Mouse (Mus musculus) spleen, postnatal 10 days (tissue): ENCODE data around the gene Igdcc3.

Source experiments
- DNase-seq, 2 experiments: peaks; one replicate each; pipeline ENCODE4 v3.0.0; 2021 to 2022; ENCODE audit warnings: low spot score in 2 of 2

Igdcc3 gene

DNA sequence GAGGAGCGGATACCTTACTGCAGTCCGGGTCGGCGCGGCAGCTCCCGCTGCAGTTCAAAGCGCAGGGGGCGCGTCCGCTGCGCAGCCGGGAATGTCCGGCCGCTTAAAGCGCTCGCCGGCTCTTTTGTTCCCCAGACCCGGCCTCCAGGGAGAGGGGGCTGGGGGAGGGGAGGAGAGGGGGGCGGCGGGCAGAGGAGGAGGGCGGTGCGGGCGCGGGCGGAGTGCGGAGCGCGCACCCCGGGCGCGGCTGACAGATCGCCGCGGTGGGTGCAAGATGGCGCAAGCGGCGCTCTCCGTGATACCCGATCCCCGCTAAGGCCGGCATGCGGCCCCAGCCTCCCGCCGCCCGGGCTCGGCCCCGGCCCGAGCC, at the start of gene Igdcc3:
Gene Igdcc3, plus strand, starts transcription at position 254 of the 370 bp plus-strand sequence.
- no peak for DNase-seq

GRCm38 (mm10) chr9:65094237-65094636, 46.8 kb upstream of the Igdcc3 start:
- DNase-seq: no peak

GRCm38 (mm10) chr9:65100991-65101685, 39.9 kb upstream of the Igdcc3 start, which contains the start of gene Igdcc4:
Gene Igdcc4 (plus strand): TSS chr9:65101486.
- no peak for DNase-seq

DNA sequence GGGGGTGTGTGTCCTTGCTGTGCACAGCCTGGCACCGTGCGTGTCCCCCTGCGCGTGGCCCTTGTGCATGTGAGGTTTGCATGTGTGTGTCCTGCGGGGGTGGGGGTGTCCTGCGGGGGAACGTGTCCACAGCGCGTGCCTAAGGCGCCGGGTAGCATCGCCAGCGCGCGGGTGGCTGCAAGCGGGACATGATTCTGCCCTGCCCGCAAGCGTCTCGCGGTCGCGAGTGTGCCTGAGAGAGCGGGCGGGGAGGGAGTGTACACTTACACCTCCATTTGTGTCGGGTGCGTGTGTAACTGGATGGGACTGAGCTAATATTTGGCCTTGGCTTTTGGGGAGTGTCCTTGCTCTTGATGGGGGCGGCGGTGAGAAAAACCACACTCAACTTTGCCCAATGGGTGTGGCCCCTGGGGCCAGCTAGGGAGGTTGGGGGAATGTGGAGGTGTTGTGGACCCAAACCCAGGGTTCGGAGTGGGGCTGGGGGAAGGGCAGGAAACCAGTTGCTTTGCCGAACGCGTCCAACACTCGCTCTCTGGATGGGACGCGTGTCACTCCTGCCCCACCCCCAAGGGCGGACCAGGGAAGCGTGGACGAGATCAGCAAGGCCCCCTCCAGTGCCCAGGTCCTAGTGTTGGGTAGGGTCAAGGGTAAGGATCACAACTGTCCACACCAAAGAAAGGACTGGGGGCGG, 39.2 kb upstream of the Igdcc3 start:
- peak in 1 of 2 experiments; percentile 22 for DNase-seq

DNA sequence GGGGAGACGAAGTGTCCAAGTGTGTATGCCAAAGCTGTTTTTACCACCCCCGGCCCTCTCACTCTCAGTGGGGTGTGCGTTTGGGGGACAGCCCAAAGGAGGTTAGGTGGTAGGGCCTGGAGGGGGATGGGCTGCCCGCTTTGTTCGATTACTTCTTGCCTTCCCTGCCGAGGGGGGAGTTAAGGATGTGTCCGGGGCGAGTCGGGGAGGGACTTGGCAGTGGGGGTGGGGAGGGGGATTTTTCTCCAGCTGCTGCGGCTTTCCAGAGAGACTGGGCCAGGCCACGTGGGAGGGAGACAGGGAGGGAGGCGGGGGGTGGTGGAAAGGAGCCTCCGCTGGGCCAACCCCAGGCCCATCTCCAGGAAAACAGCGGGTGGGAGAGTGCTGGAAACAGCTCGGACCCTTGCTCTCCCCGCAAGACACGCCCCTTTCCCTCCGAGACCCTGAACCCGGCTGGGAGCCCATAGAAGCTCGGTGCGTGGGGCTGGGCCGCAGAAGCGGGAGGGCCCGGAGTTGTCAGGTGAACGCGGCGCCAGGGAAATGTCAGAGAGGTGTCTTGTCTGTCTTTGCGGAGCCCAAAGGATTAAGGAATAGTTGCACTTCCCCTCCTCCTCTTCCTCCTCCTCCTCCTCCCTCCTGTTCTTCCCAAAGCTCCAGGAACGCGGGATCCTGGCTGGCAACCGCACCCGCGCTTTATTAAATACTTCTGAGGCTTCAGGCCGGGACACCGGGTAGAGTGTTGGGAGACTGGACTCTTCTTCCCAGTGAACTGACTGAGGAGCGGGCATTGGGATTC, 38.4 kb upstream of the Igdcc3 start:
- DNase-seq: no peak

DNA sequence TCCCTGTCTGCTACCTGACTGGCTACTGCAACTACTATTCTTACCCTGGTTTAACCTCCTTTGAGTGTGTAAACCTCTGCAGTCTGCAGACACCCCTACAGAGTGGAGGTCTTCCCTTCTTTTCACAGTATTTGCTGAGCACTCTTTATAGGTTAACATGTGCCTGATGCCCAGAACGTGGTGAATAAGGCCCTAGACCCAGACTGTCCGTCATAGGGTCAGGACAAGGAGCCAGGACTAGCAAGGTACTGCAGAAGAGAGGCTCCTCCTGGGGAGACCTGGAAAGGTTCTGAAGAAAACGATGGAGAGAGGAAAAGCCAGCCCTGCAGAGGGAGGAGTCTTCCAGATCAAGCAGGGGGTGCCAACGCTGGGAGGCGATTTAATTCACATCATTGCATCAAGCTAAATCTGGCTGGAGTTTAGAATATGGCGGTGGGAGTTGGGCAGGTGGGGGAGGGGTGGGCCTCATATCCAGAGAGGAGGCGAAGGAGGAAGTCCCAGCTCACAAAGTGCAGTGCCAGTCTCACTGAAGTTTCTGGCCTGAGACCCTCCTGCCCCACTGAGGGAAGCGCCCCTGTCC, 37.7 kb upstream of the Igdcc3 start:
- no peak for DNase-seq

DNA sequence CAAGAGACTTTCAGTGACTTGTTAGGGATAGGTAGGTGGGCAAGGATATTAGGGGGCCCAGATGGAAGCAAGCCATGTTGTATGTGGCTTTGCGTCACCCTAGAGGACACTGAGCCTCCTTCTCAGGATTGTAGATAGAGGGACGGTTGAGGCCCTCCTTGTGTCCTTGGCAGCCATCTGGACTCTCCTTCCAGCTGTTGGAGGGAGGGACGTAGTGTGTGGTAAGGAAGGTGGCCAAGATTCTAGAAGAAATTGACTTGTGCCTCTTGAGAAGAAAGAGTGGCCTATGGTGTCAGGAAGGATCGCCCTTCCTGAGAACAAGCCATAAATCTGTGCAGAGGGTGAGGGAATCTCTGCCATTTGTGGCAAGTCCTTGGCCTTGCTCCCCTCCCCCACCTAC, 34.2 kb upstream of the Igdcc3 start:
- no peak for DNase-seq

DNA sequence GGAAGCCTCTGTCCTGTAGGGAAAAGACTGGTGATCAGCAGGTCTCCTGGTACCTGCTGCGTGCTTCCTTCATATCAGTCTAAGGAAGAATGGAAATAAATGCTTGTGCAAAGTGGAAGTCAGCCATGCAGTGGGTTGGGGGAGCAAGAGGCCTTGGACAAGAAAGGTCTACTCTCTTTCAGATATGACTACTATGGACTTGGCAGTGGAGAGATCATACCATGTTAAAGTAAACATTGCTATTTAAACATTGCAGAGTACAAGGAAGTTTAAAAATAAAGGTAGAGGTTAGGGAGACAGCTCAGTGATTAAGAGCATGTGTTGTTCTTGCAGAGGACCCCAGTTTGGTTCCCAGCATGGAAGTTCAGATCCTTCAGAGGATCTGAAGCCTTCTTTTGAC, 33.1 kb upstream of the Igdcc3 start:
- DNase-seq: no peak

DNA sequence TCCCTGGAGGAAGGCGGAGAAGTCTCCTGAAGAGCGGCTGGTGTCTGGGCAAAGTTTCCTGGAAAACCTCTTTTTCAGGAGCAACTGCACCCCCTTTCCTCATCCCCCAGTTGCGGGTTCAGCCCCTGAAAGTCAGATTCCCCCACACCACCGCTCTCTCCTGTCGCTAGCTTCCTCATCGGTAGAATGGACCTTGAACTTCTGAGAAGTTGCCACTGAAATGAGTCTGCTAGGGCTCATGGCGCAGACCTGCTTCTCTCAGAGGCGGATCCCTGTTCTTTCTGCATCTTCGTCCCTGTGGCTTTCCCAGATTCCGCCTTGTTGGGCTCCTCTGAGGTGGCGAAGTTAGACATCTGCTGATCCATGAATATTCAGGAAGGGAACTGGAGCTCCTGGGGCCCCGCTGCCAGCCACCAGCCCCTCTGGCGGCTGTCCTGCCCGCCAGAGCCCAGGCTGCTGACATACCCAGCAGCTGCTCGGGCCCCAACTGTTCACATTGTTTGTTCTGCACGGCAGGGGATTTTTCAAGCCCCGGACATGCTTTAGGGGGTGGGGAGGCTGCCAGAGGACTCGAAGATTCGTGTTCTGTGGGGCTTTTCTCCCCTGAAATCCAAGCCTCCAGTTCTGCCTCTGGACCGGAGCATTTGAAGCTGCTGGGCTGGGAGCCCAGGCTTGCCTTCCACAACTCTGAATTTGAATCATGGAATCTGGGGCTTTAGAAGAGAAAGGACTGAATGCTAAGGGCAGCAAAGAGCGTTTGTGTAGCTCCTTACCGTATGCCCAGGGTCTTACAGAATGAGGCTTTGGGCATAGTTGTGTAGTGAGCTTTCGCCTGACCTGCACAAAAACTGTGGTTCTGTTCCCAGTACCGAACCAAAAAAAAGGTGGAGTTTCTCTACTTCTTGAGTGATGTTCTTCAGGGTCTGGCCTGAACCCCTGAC, 31.6 kb upstream of the Igdcc3 start:
- no peak for DNase-seq

- DNase-seq: no peak
These were observed 29.3 kb upstream of the Igdcc3 start for GRCm38 (mm10) chr9:65111698-65112097.

DNA sequence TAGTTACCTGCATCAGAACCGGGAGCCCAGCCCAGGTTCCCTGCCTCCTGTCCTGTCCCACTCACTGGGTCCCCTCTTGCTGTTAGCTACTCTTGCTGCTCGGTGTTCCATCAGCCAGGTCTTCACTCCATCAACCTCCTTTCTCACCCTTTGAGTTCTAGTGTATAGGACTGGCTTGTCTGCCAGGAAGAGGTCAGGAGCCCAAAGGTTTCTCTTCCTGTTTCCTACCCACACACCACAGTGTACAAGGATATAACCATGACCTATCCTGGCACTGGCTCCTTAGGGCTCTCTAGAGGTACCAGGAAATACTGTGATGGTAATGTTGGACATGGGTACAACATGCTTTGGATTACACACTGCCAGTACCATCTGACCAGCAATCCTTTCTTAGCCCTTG, 27.3 kb upstream of the Igdcc3 start:
- no peak for DNase-seq

GRCm38 (mm10) chr9:65115891-65116290, 25.1 kb upstream of the Igdcc3 start:
- DNase-seq: no peak

- DNase-seq: no peak
These were observed 23.5 kb upstream of the Igdcc3 start for GRCm38 (mm10) chr9:65117516-65117915.

DNA sequence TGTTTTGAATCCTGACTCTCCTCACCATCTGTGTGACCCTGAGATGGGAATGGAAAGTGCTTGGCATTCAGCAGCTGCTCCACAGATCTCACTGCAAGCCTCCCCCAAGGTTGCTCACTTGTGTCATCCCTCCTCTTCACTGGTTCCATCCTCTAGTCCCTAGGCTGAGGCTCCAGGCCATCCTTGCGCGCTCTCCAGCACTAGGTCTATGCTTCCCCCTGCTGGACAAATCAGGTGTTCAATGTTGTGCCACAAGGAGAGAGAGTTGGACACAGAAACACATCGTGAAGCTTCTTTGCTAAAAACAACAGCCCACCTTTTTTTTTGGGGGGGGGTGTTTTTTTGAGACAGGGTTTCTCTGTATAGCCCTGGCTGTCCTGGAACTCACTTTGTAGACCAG, 20.1 kb upstream of the Igdcc3 start:
- DNase-seq: peak; percentile 26 to 71

- no peak for DNase-seq
These were observed 18.4 kb upstream of the Igdcc3 start for GRCm38 (mm10) chr9:65122545-65122944.

DNA sequence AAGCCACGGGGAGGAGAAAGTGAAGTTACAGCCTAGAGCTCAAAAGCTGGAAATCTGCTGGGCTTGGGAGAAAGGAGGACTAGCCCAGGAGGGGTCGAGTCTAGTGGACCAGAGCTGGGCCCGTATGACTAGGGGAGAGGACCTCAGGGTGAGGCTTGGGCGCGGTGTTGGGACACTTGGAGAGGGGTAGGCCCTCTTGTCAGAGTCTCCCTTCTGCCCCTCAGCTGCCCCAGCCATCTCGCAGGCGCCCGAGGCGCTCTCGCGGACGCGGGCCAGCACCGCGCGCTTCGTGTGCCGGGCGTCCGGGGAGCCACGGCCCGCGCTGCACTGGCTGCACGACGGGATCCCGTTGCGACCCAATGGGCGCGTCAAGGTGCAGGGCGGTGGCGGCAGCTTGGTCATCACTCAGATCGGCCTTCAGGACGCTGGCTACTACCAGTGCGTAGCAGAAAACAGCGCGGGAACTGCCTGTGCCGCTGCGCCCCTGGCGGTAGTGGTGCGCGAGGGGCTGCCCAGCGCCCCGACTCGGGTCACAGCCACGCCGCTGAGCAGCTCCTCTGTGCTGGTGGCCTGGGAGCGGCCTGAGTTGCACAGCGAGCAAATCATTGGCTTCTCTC, 17.3 kb upstream of the Igdcc3 start:
- DNase-seq: peak; percentile 27 to 70

- DNase-seq: peak in 1 of 2 experiments; percentile 64
These were observed 12.7 kb upstream of the Igdcc3 start for GRCm38 (mm10) chr9:65128123-65128815.

GRCm38 (mm10) chr9:65131717-65132116, 9.3 kb upstream of the Igdcc3 start:
- DNase-seq: no peak

DNA sequence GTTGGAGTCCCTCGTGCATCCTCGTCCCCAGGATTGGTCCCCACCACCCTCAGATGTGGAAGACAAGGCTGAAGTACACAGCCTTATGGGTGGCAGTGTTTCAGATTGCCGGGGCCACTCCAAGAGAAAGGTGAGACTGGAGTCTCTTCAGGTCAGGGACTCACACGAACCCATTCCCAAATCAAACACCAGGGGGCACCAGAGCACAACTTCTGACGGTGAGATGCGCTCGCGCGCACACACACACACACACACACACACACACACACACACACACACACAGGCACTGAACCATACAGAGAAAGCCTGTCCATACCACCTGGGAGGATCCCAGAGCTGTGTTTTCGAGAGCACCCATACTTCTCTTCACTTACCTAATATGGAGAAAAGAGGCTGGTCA, 7.2 kb upstream of the Igdcc3 start:
- peak; percentile 62 to 85 for DNase-seq

DNA sequence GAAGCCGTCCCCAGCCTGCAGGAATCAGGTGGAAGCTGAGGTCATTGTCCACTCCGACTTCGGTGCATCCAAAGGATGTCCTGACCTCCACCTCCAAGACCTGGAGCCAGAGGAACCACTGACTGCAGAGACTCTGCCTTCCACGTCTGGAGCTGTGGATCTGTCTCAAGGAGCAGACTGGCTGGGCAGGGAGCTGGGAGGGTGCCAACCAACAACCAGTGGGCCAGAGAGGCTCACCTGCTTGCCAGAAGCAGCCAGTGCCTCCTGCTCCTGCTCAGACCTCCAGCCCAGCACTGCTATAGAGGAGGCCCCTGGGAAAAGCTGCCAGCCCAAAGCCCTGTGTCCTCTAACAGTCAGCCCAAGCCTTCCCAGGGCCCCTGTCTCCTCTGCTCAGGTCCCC, 5.9 kb upstream of the Igdcc3 start:
- no peak for DNase-seq
